Mouse (Mus musculus) C2C12 (cell line): ENCODE data around the gene Cacnb2. TPM values are rescaled to one million over a fixed set of nuclear protein-coding genes. Genes with fewer than 3 reads are reported as not detected.
A peak's percentile ranks its signal among the peaks of the same experiment; 100 is the strongest.

Experiments used
- H3K27me3 ChIP-seq: one replicate; pipeline ENCODE4 v1.6.1; 2011; ENCODE audit not compliant: control insufficient read depth, insufficient read depth, insufficient read length
- H3K36me3 ChIP-seq: one replicate; pipeline ENCODE4 v1.6.1; 2011; ENCODE audit not compliant: control insufficient read depth, insufficient read depth
- H3K4me3 ChIP-seq: one replicate; pipeline ENCODE4 v1.5.1; 2011; ENCODE audit warnings: mild to moderate bottlenecking, control low read depth; ENCODE audit not compliant: poor library complexity, insufficient read depth, severe bottlenecking
- H3K79me2 ChIP-seq: one replicate; pipeline ENCODE4 v1.6.1; 2011; ENCODE audit not compliant: control insufficient read depth, insufficient read depth
- H3K79me3 ChIP-seq: one replicate; pipeline ENCODE4 v1.6.1; 2011; ENCODE audit warnings: low read depth, control low read depth
- H3ac ChIP-seq: one replicate; pipeline ENCODE3; 2011; ENCODE audit warnings: low read depth; ENCODE audit not compliant: control insufficient read depth, insufficient read length
- CEBPB ChIP-seq: IDR thresholded peaks from one replicate; pipeline ENCODE4 v1.6.1; 2011; ENCODE audit warnings: low read depth, mild to moderate bottlenecking, control low read depth, moderate library complexity
- CTCF ChIP-seq: IDR thresholded peaks from one replicate; pipeline ENCODE4 v1.5.1; 2011; ENCODE audit not compliant: control insufficient read depth, insufficient read depth, insufficient read length
- FOSL1 ChIP-seq: IDR thresholded peaks from one replicate; pipeline ENCODE4 v1.8.0; 2011; ENCODE audit warnings: mild to moderate bottlenecking, low read length; ENCODE audit not compliant: poor library complexity, insufficient read depth, severe bottlenecking
- MAX ChIP-seq: IDR thresholded peaks from one replicate; pipeline ENCODE4 v1.6.1; 2011; ENCODE audit warnings: mild to moderate bottlenecking, control low read depth
- MYOD1 ChIP-seq: IDR thresholded peaks from one replicate; pipeline ENCODE4 v1.6.1; 2011; ENCODE audit warnings: low read depth; ENCODE audit not compliant: control insufficient read depth, insufficient read length
- MYOG ChIP-seq: IDR thresholded peaks from one replicate; pipeline ENCODE4 v1.6.1; 2011; ENCODE audit not compliant: control insufficient read depth, insufficient read length; ENCODE audit errors: extremely low read depth
- USF1 ChIP-seq: IDR thresholded peaks from one replicate; pipeline ENCODE4 v1.6.1; 2011; ENCODE audit warnings: low read depth, mild to moderate bottlenecking, control low read depth, moderate library complexity
- long read RNA-seq, 2 experiments: library from polyadenylated mRNA; unstranded; transcript quantifications; one replicate each; pipeline ENCODE4 v2.0.0; 2019 to 2020
- polyA plus RNA-seq: library from polyadenylated mRNA; unstranded; fragments of >200 nt; fragmentation: generic; extraction: Trizol; gene quantifications from one replicate; pipeline ENCODE4 v1.2.1, GENCODE M21; 2012; ENCODE audit warnings: missing spikeins

Gene Cacnb2
- 2.4 TPM for polyA plus RNA-seq
- long read RNA-seq, experiment 1, partial matches to known transcripts: 0 of 2 reads
- long read RNA-seq, experiment 1, other reads (novel, unspliced or antisense): 2 of 2 reads
- long read RNA-seq, experiment 2, partial matches to known transcripts: 0 of 3 reads
- long read RNA-seq, experiment 2, other reads (novel, unspliced or antisense): 3 of 3 reads

DNA sequence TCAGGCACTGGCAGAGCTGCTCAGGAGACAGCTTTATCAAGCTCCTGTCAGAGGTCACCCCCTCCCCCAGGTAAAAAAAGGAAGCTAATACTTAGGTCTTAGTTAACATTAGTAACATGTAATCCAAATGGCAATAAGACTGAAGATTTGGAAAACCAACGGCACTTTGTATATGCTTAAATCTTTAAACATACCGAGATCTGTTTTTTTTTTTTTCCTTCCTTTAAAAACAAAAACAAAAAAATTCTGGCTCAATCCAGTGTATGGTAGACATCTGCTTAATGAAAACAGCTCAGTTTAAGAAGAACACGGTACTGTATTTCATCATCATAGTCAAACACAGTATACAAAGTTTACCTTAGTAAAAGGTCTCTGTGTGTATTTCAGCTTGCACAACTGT lies at the start of gene Cacnb2:
Gene Cacnb2, plus strand, starts transcription at position 301 of the 400 bp plus-strand sequence.
- Histone ChIP-seq H3K27me3 (no peaks in the 10 kb centered on the region), H3K79me2 (peaks cover 36% of the 10 kb centered on the region), H3K79me3 (peaks cover 18% of the 10 kb centered on the region), H3ac (peak within 1 kb of the TSS; percentile 75), H3K36me3 (no peaks in the 10 kb centered on the region), H3K4me3 (peak within 1 kb of the TSS; percentile 66)
- TF ChIP-seq USF1 (no peak), FOSL1 (no peak), MYOD1 (no peak), MYOG (no peak), CTCF (no peak), CEBPB (no peak), MAX (no peak)

DNA sequence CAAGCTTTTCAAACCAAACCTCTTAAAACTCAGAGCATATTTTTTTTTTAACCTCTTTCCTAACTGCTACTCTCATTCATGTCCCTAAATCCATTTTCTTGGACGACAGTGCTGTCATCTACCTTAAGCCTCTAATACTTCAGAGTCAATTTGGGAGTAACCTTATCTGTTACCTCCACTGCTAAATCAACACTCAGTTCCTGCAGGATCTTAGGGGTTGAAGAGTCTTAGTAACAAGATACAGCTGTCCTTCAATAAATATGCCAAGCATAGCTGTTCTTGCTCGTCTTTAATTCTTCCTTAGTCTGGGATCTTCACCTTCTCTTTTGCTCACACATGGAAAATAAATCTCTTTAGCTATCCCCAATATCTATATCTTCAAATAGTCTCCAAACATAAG lies 34.9 kb upstream of the Cacnb2 start:
- Histone ChIP-seq H3K4me3 (no peak overlapping the region), H3K79me2 (no peaks in the 10 kb centered on the region), H3K36me3 (no peaks in the 10 kb centered on the region), H3K79me3 (no peaks in the 10 kb centered on the region), H3ac (no peak overlapping the region), H3K27me3 (no peaks in the 10 kb centered on the region)
- TF ChIP-seq USF1: no peak
- TF ChIP-seq CTCF: no peak
- no peak for TF ChIP-seq MAX
- no peak for TF ChIP-seq FOSL1
- no peak for TF ChIP-seq MYOD1
- TF ChIP-seq MYOG: no peak
- TF ChIP-seq CEBPB: no peak

DNA sequence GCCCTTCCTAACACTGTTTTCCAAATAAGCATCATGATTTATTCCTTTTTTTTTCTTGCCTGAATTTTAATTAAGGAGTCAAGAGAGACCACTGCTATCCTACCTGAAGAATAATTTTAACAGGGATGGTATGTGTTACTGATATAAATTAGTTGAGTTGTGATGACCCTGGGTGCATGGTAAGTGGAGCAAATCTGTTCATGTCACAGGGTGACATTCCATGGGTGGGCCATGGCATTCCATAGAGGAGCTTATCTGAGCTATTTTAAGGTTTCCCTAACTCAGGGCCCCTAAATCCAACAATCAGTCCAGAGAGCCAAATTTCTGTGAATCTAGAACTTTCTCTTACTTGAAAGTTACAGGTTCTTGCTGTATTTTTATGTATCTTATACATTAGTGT lies 31.6 kb upstream of the Cacnb2 start:
- H3K4me3 ChIP-seq: no peak overlapping the region
- TF ChIP-seq MYOD1: no peak
- no peak for TF ChIP-seq CEBPB
- TF ChIP-seq MYOG: no peak
- TF ChIP-seq USF1: no peak
- no peak for TF ChIP-seq FOSL1
- no peak for TF ChIP-seq CTCF
- TF ChIP-seq MAX: no peak
- no peaks in the 10 kb centered on the region for H3K27me3 ChIP-seq
- no peaks in the 10 kb centered on the region for H3K79me2 ChIP-seq
- no peaks in the 10 kb centered on the region for H3K79me3 ChIP-seq
- H3K36me3 ChIP-seq: no peaks in the 10 kb centered on the region
- H3ac ChIP-seq: no peak overlapping the region

DNA sequence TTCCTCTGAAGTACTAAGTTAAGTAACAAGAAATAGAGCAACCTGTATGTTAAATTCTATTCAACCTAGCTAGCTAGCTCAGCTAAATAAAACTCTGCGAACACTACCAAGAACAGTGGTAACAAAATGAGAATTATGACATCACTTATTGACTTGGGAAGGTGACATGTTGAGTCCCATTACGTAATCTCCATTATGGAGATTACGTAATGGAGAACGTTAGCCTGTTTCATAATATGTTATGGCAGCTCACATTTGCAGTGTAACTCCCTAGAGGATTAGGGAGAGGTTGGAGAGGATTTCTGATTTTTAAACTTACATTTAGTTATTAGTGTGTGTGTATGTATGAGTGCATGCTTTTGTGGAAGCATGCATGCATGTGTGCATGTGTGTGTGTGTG lies 13.3 kb upstream of the Cacnb2 start:
- TF ChIP-seq MYOG (no peak), CTCF (no peak), FOSL1 (no peak), CEBPB (peak; percentile 35)
- Histone ChIP-seq H3K27me3 (no peaks in the 10 kb centered on the region), H3K36me3 (no peaks in the 10 kb centered on the region), H3K79me2 (no peaks in the 10 kb centered on the region), H3ac (no peak overlapping the region), H3K79me3 (no peaks in the 10 kb centered on the region), H3K4me3 (no peak overlapping the region)

DNA sequence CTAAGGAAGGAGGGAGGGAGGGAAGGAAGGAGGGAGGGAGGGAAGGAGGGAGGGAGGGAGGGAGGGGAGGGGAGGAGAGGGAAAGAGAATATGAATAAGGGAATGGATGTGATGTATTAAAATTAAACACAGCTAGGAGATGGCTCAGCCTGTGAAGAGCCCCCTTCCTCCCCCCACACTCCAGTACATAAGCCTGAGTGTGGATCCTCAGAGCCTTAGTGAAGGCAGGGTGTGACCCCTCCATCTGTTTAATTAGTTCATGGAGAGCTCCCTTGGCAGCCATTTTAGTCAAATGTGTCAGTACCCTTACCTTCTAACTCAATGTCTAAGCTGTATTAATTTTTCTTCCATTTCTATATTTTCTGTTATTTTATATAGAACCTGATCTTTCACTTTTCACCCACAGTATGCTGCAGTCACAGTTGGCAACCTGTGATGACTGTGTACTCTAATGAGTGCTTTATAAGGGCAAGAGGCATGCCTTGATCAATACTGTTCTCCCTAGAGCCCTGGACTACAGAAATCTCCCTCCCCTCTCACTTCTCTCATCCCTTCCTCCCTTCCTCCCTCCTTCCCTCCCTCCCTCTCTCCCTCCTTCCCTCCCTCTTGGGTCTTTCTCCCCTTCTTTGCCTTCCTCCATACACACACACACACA lies 4.9 kb upstream of the Cacnb2 start:
- H3K4me3 ChIP-seq: no peak overlapping the region
- H3K36me3 ChIP-seq: no peaks in the 10 kb centered on the region
- TF ChIP-seq MYOG (no peak), MYOD1 (no peak), MAX (no peak), CEBPB (no peak), USF1 (no peak), FOSL1 (no peak), CTCF (no peak)
- no peak overlapping the region for H3ac ChIP-seq
- no peaks in the 10 kb centered on the region for H3K79me2 ChIP-seq
- no peaks in the 10 kb centered on the region for H3K79me3 ChIP-seq
- H3K27me3 ChIP-seq: no peaks in the 10 kb centered on the region
